Mouse (Mus musculus) myocyte (in vitro differentiated cells): Measurements from ENCODE around the gene Zfp771.

ENCODE experiments used
- CEBPB ChIP-seq: IDR thresholded peaks from 2 replicates; pipeline ENCODE4 v1.6.1; 2011; ENCODE audit warnings: mild to moderate bottlenecking, moderate library complexity; ENCODE audit not compliant: poor library complexity, insufficient read depth, severe bottlenecking
- E2F4 ChIP-seq: IDR thresholded peaks from one replicate; pipeline ENCODE4 v1.6.1; 2011; ENCODE audit warnings: mild to moderate bottlenecking, control low read depth, moderate library complexity; ENCODE audit not compliant: insufficient read depth
- MAX ChIP-seq: IDR thresholded peaks from one replicate; pipeline ENCODE4 v1.6.1; 2011; ENCODE audit warnings: low read depth, mild to moderate bottlenecking, control low read depth
- MYOD1 ChIP-seq, 3 experiments: IDR thresholded peaks; one replicate each; pipeline ENCODE4 v1.6.1; 2011; ENCODE audit warnings: control low read depth in 2 of 3, low read depth in 2 of 3, mild to moderate bottlenecking in 2 of 3, moderate library complexity in 1 of 3; ENCODE audit not compliant: insufficient read length in 2 of 3, control insufficient read depth in 1 of 3
- POLR2A ChIP-seq: IDR thresholded peaks from one replicate; pipeline ENCODE4 v1.6.1; 2011; ENCODE audit warnings: low read depth, mild to moderate bottlenecking, control low read depth, moderate library complexity; ENCODE audit not compliant: insufficient read length
- POLR2AphosphoS2 ChIP-seq: IDR thresholded peaks from one replicate; pipeline ENCODE4 v1.6.1; 2011; ENCODE audit warnings: low read depth, control low read depth; ENCODE audit not compliant: insufficient read length
- SRF ChIP-seq: IDR thresholded peaks from one replicate; pipeline ENCODE4 v1.6.1; 2011; ENCODE audit warnings: low read depth; ENCODE audit not compliant: control insufficient read depth, insufficient read length
- TCF12 ChIP-seq: IDR thresholded peaks from one replicate; pipeline ENCODE4 v1.6.1; 2011; ENCODE audit warnings: mild to moderate bottlenecking, control low read depth; ENCODE audit not compliant: poor library complexity, insufficient read depth, severe bottlenecking
- TCF3 ChIP-seq: IDR thresholded peaks from one replicate; pipeline ENCODE4 v1.6.1; 2011; ENCODE audit warnings: low read depth, control low read depth; ENCODE audit not compliant: insufficient read length
- USF1 ChIP-seq: IDR thresholded peaks from one replicate; pipeline ENCODE4 v1.6.1; 2011; ENCODE audit warnings: low read depth, mild to moderate bottlenecking, control low read depth, moderate library complexity

GRCm38 (mm10) chr7:127243361-127243867 lies 660 bp upstream of the Zfp771 start:
- TF ChIP-seq POLR2A (no peak), E2F4 (no peak), CEBPB (no peak), POLR2AphosphoS2 (no peak), USF1 (no peak), TCF12 (no peak), MAX (no peak), TCF3 (no peak), SRF (no peak), MYOD1 (IDR thresholded peaks at IDR 0.05; ENCODE audit: control insufficient read depth in 1 of 3, insufficient read length in 2 of 3, low read depth in 2 of 3) (no peak)
